Mouse (Mus musculus): ENCODE data around the gene Rabep2.
A peak's percentile ranks its signal among the peaks of the same experiment; 100 is the strongest.

Gene Rabep2

DNA sequence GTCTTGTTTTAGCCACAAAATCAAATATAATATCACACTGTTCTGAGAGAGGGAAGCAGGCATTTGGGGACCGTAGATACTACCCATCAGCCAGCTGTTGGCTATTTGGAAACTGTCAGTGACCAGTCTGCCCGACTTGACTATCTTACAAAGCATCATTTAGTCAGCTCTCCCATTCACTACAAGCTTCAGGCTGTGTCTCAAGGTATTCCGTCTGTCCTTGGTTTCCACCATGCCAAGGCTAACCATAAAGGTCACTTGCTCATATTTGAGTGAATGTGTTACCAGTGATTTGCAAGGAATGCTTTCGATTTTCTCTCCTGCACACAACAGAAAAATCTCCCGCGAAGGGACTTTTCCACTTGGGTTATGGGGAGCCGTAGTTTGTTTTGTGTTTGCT, 6.2 kb downstream of the Rabep2 start:
- DNase-seq (ENCODE audit: low read depth), result no peak

- no peak for DNase-seq (ENCODE audit: low read depth)
Observed at GRCm38 (mm10) chr7:126435801-126436200, 7.2 kb downstream of the Rabep2 start.

- peak; percentile 66 for DNase-seq (ENCODE audit: low read depth)
Observed at GRCm38 (mm10) chr7:126436851-126437250, 8.3 kb downstream of the Rabep2 start.

DNA sequence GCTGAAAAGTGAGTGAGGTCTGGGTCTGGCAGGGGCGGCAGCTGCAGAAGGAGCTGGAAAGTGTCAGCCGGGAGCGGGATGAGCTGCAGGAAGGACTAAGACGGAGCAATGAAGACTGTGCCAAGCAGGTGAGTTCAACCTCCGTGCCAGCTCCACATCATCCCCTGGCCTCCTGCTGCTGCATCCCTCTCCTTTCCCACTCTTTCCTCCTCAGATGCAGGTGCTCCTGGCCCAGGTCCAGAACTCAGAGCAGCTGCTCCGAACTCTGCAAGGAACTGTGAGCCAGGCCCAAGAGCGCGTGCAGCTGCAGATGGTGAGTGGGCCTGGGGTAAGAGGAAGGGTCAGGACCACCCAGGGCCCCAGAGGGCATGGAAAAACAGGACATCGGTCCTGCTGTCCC, 11.6 kb downstream of the Rabep2 start:
- no peak for DNase-seq (ENCODE audit: low read depth)

DNA sequence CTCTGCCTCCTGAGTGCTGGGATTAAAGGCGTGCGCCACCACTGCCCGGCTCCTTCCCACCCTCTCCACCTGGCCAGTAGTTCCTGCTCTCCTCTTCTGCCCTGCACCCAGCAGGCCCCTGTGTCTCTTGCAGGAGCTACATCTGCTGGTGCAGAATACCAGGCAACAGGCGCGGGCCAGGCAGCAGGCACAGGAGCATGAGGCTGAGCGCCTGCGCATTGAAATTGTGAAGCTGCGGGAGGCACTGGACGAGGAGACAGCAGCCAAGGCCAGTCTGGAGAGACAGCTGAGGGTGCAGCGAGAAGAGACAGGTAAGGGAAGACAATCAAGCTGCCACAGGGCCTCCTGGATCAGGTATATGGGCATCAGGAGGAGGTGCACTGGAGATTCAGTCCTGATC, 15.4 kb downstream of the Rabep2 start:
- DNase-seq (ENCODE audit: low read depth), result no peak

- DNase-seq (ENCODE audit: low read depth), result no peak
Observed at GRCm38 (mm10) chr7:126444536-126444935, 16.0 kb downstream of the Rabep2 start.

DNA sequence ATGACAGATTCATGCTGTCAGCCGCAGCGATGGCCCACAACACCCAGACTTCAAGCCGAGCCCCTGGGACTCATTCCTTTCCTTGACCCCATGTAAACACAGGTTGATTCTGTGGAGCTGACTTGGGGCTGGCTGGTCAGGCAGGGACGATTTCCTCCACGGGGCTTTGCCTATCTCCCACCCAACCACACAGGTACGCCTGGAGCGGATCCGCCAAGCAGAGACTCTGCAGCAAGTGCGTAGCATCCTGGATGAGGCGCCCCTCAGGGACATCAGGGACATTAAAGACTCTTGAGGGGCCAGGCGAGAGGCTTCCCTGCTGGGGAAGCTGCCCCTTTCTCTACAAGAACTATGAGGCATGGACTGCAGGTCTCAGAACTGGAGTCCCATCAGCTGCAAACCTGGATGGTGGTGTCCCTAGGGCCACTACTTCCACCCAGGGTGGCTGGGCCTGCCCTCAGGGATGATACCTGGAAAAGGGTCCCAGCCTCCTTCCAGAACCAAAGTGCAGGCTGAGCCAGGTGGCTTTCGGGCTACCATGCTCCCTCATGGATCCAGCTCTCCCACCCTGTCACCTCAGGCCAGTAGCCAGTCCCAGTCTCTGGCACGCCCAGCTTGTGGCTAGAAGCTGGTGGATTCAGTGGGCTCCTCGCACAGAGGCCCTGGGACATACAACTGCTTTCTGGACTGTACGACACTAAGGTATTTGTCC, 16.7 kb downstream of the Rabep2 start:
- no peak for DNase-seq (ENCODE audit: low read depth)

- no peak for DNase-seq (ENCODE audit: low read depth)
Observed at GRCm38 (mm10) chr7:126446217-126446616, 17.7 kb downstream of the Rabep2 start.

- no peak for DNase-seq (ENCODE audit: low read depth)
Observed at GRCm38 (mm10) chr7:126448481-126448880, 19.9 kb downstream of the Rabep2 start.

DNA sequence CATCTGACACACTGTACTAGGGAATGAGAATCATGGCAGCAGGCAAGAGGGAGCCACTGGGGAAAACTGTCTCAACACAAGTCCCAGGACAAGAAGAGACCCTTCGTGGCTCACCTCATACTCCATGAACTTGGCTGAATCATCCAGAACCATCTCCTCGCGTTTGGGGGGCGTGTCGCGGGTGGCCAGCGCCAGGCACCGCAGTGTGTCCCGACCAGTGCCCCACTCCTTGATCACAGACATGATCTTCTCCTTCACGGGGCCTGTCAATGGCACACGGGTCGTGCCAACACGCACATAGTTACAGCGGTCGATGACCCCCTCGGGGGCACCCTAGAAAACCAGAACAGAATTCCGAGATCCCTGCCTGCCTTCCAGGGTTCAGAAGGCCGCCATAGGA, 21.4 kb downstream of the Rabep2 start:
- DNase-seq (ENCODE audit: low read depth), result no peak

DNA sequence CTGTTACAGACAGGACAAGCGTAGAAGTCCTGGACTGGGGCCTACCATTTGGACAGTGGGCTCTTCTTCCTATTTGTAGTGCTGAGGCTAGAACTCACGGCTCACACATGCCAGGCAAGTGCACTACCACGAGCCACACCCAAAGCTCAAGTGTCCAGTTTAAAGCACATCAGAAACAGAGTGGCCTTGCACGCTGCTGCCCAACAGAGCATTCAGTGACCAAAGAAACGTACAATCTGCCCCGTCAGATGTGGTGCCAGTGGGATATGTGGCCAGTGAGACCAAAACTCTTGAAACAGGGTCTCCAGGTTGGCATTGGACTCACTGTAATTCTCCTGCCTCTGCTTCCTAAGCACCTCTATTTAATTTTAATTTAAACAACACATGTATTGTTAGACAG, 22.1 kb downstream of the Rabep2 start:
- DNase-seq (ENCODE audit: low read depth), result no peak

GRCm38 (mm10) chr7:126452244-126452643, 23.7 kb downstream of the Rabep2 start:
- DNase-seq (ENCODE audit: low read depth), result no peak

DNA sequence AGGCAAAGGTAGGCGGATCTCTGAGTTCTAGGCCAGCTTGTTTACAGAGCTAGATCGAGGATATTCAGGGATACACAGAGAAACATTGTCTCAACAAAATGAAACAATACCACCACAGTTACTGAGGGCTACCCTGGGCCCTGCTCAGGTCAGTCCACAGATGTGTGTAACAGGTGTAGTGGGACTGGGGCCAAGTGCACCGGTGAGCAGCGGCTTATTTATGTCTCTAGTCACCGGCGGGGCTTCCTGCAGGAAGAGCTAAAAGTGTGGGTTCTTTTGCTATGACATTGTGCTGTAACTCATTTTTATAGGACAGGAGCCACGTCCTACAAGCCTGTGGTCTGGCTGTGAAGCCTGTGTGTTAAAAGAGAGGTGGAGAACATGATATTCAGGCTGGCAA, 25.3 kb downstream of the Rabep2 start:
- no peak for DNase-seq (ENCODE audit: low read depth)

GRCm38 (mm10) chr7:126455242-126455641, 26.7 kb downstream of the Rabep2 start:
- no peak for DNase-seq (ENCODE audit: low read depth)

DNA sequence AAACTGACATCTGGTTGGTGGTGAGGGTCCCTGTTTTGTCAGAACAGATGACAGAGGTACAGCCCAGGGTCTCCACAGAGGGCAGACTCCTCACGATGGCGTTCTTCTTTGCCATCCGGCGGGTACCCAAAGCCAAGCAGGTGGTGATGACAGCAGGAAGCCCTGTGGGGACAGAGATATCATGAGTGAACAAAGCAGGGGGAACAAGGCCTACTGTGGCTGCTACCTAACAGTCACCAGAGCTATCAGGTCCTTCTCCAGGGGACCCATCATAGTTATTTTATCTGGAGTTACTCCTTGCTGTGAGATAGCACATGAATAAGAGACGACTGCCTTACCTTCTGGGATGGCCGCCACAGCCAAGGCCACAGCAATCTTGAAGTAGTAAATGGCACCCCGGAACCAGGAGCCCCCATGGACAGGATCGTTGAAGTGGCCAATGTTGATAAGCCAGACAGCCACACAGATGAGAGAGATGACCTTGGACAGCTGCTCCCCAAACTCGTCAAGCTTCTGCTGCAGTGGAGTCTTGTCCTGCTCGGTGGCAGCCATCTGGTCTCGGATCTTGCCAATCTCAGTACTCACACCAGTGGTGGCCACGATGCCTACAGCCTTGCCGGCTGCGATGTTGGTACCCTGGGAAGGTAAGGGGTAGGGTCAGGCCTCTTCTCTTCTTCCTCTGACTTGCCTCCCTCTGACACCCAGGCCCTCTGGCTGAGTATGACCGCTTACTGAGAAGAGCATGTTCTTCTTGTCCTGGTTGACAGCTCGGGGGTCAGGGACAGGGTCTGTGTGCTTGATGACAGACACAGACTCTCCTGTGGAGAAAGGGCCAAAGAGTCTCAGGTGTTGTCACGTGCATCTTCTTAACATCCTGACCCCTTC, 28.1 kb downstream of the Rabep2 start:
- DNase-seq (ENCODE audit: low read depth), result no peak

DNA sequence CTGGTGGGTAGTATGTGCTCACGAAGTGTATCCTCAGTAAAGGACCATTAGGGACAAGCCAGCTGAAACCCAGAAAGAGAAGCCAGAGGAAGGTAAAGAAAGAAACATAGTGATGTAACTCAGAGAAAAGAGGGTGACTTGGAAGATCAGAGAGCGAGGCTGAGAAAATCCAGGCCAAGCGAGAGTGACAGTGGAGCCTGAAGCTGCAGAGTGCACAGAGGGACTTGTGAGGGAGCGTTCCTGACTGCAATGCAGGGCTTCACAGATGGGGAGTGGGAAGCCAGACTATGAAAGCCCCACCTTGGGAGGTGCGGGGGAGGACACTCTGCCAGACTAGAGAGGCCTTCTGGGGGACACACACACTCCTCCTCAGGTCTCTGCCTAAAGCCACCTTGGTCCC, 29.7 kb downstream of the Rabep2 start:
- DNase-seq (ENCODE audit: low read depth), result no peak

- DNase-seq (ENCODE audit: low read depth), result no peak
Observed at GRCm38 (mm10) chr7:126458844-126459618, 30.5 kb downstream of the Rabep2 start.

- DNase-seq (ENCODE audit: low read depth), result no peak
Observed at GRCm38 (mm10) chr7:126460623-126461399, 32.3 kb downstream of the Rabep2 start.

DNA sequence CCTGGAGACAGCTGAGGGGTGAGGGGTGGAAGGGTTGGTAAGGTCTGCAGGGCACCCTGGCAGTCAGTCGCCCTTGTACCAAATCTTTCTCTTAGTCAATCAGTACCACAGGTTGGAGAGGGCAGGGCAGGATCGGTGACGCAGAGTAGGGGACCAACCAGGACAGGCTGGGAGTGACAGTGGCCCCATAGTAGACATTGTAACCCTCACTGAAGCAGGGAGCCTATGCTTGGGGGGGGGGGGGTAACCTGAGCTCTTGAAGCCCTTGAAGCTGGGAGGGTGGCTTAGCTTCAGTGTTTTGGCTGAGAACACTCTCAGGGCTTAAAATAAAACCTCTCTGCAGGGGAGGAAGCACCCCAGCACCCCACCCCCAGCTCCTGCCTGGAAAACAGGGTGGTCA, 33.1 kb downstream of the Rabep2 start:
- DNase-seq (ENCODE audit: low read depth), result no peak

- DNase-seq (ENCODE audit: low read depth), result no peak
Observed at GRCm38 (mm10) chr7:126463004-126463403, 34.4 kb downstream of the Rabep2 start, which contains the start of gene Atp2a1. Gene Atp2a1, minus strand, starts transcription at chr7:126463108.

GRCm38 (mm10) chr7:126463547-126463946, 35.0 kb downstream of the Rabep2 start:
- DNase-seq (ENCODE audit: low read depth), result no peak

GRCm38 (mm10) chr7:126464121-126464520, 35.6 kb downstream of the Rabep2 start:
- DNase-seq (ENCODE audit: low read depth), result no peak
